Mouse (Mus musculus): Measurements from ENCODE around the gene Kcnb1. TPM values are rescaled to one million over a fixed set of nuclear protein-coding genes. Genes with fewer than 3 reads are reported as not detected.

Gene Kcnb1
- polyA plus RNA-seq, 1 experiment from 2014 or later = 0.65 TPM

GRCm38 (mm10) chr2:167118046-167118445 is 71.9 kb downstream of the Kcnb1 start:
- H3K4me1 ChIP-seq (replicated peaks; ENCODE audit: control insufficient read depth, insufficient read depth, low read length) = 0 out of 2 replicates have a peak, but pooled peaks cover 2% of the 10 kb centered on the region
- H3K4me2 ChIP-seq (ENCODE audit: low read depth, low read length) = no peak overlapping the region
- WGBS = 34% methylated on average over 10 of the region's 10 CpGs
- H3K27me3 ChIP-seq (ENCODE audit: control insufficient read depth, insufficient read depth, low read depth, low read length) = no peaks in the 10 kb centered on the region
- H3K9me3 ChIP-seq (ENCODE audit: control insufficient read depth, low read length) = no peaks in the 10 kb centered on the region
- H3K27ac ChIP-seq (ENCODE audit: low read length) = no peak overlapping the region
- H3K4me3 ChIP-seq (ENCODE audit: low read length) = no peak overlapping the region
- H3K36me3 ChIP-seq (ENCODE audit: control insufficient read depth, insufficient read depth, low read length) = no peaks in the 10 kb centered on the region
- H3K9ac ChIP-seq (ENCODE audit: low read length) = no peak overlapping the region
- ATAC-seq (ENCODE audit: low read depth) = no peak

DNA sequence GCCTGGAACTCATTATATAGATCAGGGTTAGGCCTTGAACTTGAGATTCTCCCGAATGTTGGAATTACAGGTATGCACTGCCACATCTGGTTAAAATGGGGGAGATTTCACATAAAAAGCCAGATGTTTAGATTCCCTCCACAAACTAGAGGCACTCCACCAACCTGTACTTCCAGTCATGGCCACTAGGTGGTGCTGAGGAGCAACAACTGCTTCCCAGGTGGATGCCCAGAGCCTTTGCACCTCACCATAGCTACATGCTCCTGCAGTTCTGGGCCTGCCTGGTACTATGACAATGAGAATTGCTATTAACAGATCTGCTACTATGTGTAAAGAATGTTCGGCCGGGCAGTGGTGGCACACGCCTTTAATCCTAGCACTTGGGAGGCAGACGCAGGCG is 77.2 kb downstream of the Kcnb1 start:
- H3K4me3 ChIP-seq (ENCODE audit: low read length) = no peak overlapping the region
- H3K9ac ChIP-seq (ENCODE audit: low read length) = no peak overlapping the region
- no peaks in the 10 kb centered on the region for H3K9me3 ChIP-seq (ENCODE audit: control insufficient read depth, low read length)
- H3K4me2 ChIP-seq (ENCODE audit: low read depth, low read length) = no peak overlapping the region
- H3K36me3 ChIP-seq (ENCODE audit: control insufficient read depth, insufficient read depth, low read length) = no peaks in the 10 kb centered on the region
- no peak overlapping the region for H3K27ac ChIP-seq (ENCODE audit: low read length)
- H3K4me1 ChIP-seq (replicated peaks; ENCODE audit: control insufficient read depth, insufficient read depth, low read length) = no peaks in the 10 kb centered on the region
- 44% methylated on average over 6 of the region's 6 CpGs for WGBS
- peak; percentile 70 for ATAC-seq (ENCODE audit: low read depth)
- H3K27me3 ChIP-seq (ENCODE audit: control insufficient read depth, insufficient read depth, low read depth, low read length) = no peaks in the 10 kb centered on the region

DNA sequence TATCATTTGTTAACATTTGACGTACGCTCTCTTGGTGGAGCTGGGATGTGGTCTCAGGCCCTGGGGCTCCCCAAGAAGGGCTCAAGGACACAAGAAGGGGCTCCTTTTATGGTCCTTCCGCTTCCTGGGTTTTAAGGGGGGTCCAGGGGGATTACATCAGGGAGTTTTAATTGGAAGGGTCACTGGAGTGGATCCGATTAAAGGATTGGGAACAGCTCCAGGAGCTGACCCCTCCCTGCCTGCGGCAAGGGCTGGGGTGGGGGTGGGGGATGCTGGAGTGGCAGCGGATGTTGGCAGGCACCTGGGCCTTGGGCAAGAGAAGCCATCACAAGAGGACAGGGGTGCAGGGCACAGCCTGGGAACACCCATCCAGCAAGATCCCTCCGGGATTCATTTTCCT is 77.7 kb downstream of the Kcnb1 start:
- 56% methylated on average over 7 of the region's 7 CpGs for WGBS
- Histone ChIP-seq H3K27me3 (ENCODE audit: control insufficient read depth, insufficient read depth, low read depth, low read length) (no peaks in the 10 kb centered on the region), H3K4me3 (ENCODE audit: low read length) (no peak overlapping the region), H3K36me3 (ENCODE audit: control insufficient read depth, insufficient read depth, low read length) (no peaks in the 10 kb centered on the region), H3K27ac (ENCODE audit: low read length) (no peak overlapping the region), H3K4me1 (replicated peaks; ENCODE audit: control insufficient read depth, insufficient read depth, low read length) (no peaks in the 10 kb centered on the region), H3K9ac (ENCODE audit: low read length) (no peak overlapping the region), H3K4me2 (ENCODE audit: low read depth, low read length) (no peak overlapping the region), H3K9me3 (ENCODE audit: control insufficient read depth, low read length) (no peaks in the 10 kb centered on the region)
- ATAC-seq (ENCODE audit: low read depth) = no peak

- Histone ChIP-seq H3K36me3 (ENCODE audit: control insufficient read depth, insufficient read depth, low read length) (no peaks in the 10 kb centered on the region), H3K9ac (ENCODE audit: low read length) (no peak overlapping the region), H3K4me3 (ENCODE audit: low read length) (no peak overlapping the region), H3K4me2 (ENCODE audit: low read depth, low read length) (no peak overlapping the region), H3K9me3 (ENCODE audit: control insufficient read depth, low read length) (peaks cover 3% of the 10 kb centered on the region; the same call in 1 of the 2 replicates), H3K27me3 (ENCODE audit: control insufficient read depth, insufficient read depth, low read depth, low read length) (no peaks in the 10 kb centered on the region), H3K27ac (ENCODE audit: low read length) (no peak overlapping the region), H3K4me1 (replicated peaks; ENCODE audit: control insufficient read depth, insufficient read depth, low read length) (no peaks in the 10 kb centered on the region)
- no peak for ATAC-seq (ENCODE audit: low read depth)
- WGBS = 63% methylated on average over 8 of the region's 8 CpGs
These were observed 80.4 kb downstream of the Kcnb1 start for GRCm38 (mm10) chr2:167109506-167109905.

GRCm38 (mm10) chr2:167103546-167103945 is 86.4 kb downstream of the Kcnb1 start:
- ATAC-seq (ENCODE audit: low read depth) = no peak
- no peak overlapping the region for H3K27ac ChIP-seq (ENCODE audit: low read length)
- WGBS = 32% methylated on average over 7 of the region's 7 CpGs
- no peaks in the 10 kb centered on the region; the same call in 1 of the 2 replicates for H3K27me3 ChIP-seq (ENCODE audit: control insufficient read depth, insufficient read depth, low read depth, low read length)
- H3K9ac ChIP-seq (ENCODE audit: low read length) = no peak overlapping the region
- no peak overlapping the region for H3K4me3 ChIP-seq (ENCODE audit: low read length)
- peaks cover 3% of the 10 kb centered on the region; the same call in 1 of the 2 replicates for H3K9me3 ChIP-seq (ENCODE audit: control insufficient read depth, low read length)
- no peak overlapping the region for H3K4me2 ChIP-seq (ENCODE audit: low read depth, low read length)
- H3K36me3 ChIP-seq (ENCODE audit: control insufficient read depth, insufficient read depth, low read length) = no peaks in the 10 kb centered on the region
- no peaks in the 10 kb centered on the region for H3K4me1 ChIP-seq (replicated peaks; ENCODE audit: control insufficient read depth, insufficient read depth, low read length)

DNA sequence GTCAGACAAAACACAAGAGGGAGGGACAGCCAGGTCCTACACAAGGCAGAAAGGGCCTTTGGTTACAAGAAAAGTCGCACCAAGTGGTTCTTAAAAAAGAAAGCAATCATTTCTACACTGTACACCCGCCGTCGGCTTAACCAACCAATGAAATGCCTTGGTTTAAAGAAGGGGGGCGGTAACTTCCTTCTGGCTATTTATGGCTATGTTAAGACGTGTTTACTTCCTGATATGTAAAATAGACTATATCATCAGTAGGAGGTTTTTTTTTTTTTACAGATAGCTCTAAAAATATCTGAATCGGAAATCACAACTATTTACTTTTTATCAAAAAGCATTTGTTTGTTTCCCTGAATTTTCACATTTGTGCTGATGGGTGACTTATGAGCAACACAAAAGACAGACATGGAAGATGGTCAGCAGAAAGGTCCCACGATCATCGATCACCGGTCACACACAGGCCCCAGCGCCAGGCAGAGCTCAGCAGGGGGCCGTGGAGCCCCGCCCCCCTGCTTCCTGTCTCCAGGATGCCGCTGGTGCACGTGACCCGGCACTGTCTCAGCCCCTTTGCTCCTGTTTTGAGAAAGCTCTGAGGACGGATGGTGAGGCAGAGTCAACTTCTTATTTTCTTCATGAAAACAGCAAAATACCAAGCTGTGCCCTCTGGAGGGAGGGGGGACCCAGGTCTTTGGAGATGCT is 88.1 kb downstream of the Kcnb1 start:
- Histone ChIP-seq H3K27me3 (ENCODE audit: control insufficient read depth, insufficient read depth, low read depth, low read length) (no peaks in the 10 kb centered on the region; the same call in 1 of the 2 replicates), H3K27ac (ENCODE audit: low read length) (no peak overlapping the region), H3K4me3 (ENCODE audit: low read length) (no peak overlapping the region), H3K9ac (ENCODE audit: low read length) (no peak overlapping the region), H3K4me2 (ENCODE audit: low read depth, low read length) (peak overlapping the region; percentile 39), H3K4me1 (replicated peaks; ENCODE audit: control insufficient read depth, insufficient read depth, low read length) (no peaks in the 10 kb centered on the region), H3K9me3 (ENCODE audit: control insufficient read depth, low read length) (peaks cover under 1% of the 10 kb centered on the region; the same call in 1 of the 2 replicates), H3K36me3 (ENCODE audit: control insufficient read depth, insufficient read depth, low read length) (no peaks in the 10 kb centered on the region)
- 54% methylated on average over 17 of the region's 17 CpGs for WGBS
- ATAC-seq (ENCODE audit: low read depth) = peak; percentile 61; the same call in 1 of the 2 replicates

DNA sequence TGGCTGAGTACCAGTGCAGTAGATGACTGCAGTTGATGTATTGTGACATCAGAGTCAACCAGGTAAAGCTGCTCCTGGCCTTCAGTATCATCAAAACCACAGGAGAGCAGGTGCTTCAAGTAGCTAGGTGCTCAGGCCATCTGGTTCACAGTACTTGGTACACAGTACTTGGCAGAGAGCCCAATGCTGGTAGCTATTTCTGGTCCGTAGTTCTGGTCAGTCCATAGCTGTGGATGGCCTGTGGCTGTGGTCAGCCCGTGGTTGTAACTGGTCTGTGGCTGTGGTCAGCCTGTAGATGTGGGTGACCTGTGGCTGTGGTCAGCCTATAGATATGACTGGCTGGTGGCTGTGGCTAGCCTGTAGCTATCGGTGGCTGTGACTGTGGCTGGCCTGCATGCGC is 95.3 kb downstream of the Kcnb1 start:
- Histone ChIP-seq H3K9me3 (ENCODE audit: control insufficient read depth, low read length) (no peaks in the 10 kb centered on the region), H3K36me3 (ENCODE audit: control insufficient read depth, insufficient read depth, low read length) (no peaks in the 10 kb centered on the region), H3K27ac (ENCODE audit: low read length) (no peak overlapping the region), H3K27me3 (ENCODE audit: control insufficient read depth, insufficient read depth, low read depth, low read length) (no peaks in the 10 kb centered on the region), H3K4me3 (ENCODE audit: low read length) (no peak overlapping the region), H3K9ac (ENCODE audit: low read length) (no peak overlapping the region), H3K4me1 (replicated peaks; ENCODE audit: control insufficient read depth, insufficient read depth, low read length) (no peaks in the 10 kb centered on the region), H3K4me2 (ENCODE audit: low read depth, low read length) (no peak overlapping the region)
- ATAC-seq (ENCODE audit: low read depth) = no peak
- 72% methylated on average over 4 of the region's 4 CpGs for WGBS

GRCm38 (mm10) chr2:167093171-167093900 is 96.6 kb downstream of the Kcnb1 start:
- ATAC-seq (ENCODE audit: low read depth) = no peak
- H3K36me3 ChIP-seq (ENCODE audit: control insufficient read depth, insufficient read depth, low read length) = no peaks in the 10 kb centered on the region
- H3K9me3 ChIP-seq (ENCODE audit: control insufficient read depth, low read length) = no peaks in the 10 kb centered on the region
- H3K4me3 ChIP-seq (ENCODE audit: low read length) = no peak overlapping the region
- 86% methylated on average over 13 of the region's 13 CpGs for WGBS
- no peaks in the 10 kb centered on the region for H3K4me1 ChIP-seq (replicated peaks; ENCODE audit: control insufficient read depth, insufficient read depth, low read length)
- H3K4me2 ChIP-seq (ENCODE audit: low read depth, low read length) = no peak overlapping the region
- no peak overlapping the region for H3K27ac ChIP-seq (ENCODE audit: low read length)
- no peaks in the 10 kb centered on the region for H3K27me3 ChIP-seq (ENCODE audit: control insufficient read depth, insufficient read depth, low read depth, low read length)
- H3K9ac ChIP-seq (ENCODE audit: low read length) = no peak overlapping the region

DNA sequence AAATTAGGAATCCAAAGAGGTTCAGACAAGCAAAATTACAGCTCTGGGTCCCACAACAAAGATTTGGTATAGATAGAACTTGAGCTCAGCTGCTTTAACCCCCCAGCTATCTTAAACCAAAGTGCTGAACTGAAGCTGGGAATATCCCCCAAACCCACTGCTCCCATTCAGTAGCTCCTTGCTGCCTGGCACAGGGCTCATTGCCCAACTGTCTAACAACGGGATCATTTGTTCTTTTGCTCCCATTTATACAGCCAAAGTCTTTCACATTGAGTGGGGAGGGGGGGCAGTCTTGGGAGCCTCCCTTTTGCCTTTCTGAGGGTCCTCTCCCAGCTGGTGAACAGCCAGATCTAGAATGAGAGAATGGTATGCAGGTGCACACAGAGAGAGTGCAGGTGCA is 99.7 kb downstream of the Kcnb1 start:
- Histone ChIP-seq H3K4me2 (ENCODE audit: low read depth, low read length) (no peak overlapping the region), H3K27me3 (ENCODE audit: control insufficient read depth, insufficient read depth, low read depth, low read length) (no peaks in the 10 kb centered on the region), H3K9me3 (ENCODE audit: control insufficient read depth, low read length) (no peaks in the 10 kb centered on the region), H3K4me3 (ENCODE audit: low read length) (no peak overlapping the region), H3K36me3 (ENCODE audit: control insufficient read depth, insufficient read depth, low read length) (no peaks in the 10 kb centered on the region), H3K27ac (ENCODE audit: low read length) (no peak overlapping the region), H3K9ac (ENCODE audit: low read length) (no peak overlapping the region), H3K4me1 (replicated peaks; ENCODE audit: control insufficient read depth, insufficient read depth, low read length) (no peaks in the 10 kb centered on the region)
- no peak for ATAC-seq (ENCODE audit: low read depth)
- 57% methylated on average over 1 of the region's 1 CpGs for WGBS
